Mouse (Mus musculus) adrenal gland, postnatal 25 days (tissue): ENCODE measurements at regions not wholly inside any gene's neighbourhood (a gene's known extent, or its start where the extent isn't known, plus 50 kb on each side); places are given as distances from the start of the nearest gene placed in this dataset.

ENCODE experiments used
- DNase-seq: peaks from one replicate; pipeline ENCODE4 v3.0.0; 2021; ENCODE audit warnings: mixed read lengths

DNA sequence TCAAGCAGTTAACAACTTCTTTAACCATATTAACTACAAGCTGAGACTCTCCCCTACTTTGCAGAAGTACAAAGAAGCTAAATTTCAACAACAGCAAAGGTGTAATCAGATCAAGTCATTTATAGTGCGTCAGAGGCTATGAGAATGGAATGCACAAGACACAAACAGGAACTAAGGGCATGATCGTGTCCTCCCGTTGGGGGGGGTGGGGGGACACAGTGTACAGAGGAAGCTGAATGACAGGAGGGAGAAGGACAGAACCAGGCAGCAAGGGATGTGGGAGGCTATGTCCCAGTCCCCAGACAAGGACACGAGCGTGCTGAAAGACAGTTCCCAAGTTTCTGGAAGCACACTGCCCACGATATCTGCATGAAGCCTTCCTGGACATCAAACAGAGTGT, 408.9 kb downstream of the Atp23 start:
- DNase-seq = no peak

DNA sequence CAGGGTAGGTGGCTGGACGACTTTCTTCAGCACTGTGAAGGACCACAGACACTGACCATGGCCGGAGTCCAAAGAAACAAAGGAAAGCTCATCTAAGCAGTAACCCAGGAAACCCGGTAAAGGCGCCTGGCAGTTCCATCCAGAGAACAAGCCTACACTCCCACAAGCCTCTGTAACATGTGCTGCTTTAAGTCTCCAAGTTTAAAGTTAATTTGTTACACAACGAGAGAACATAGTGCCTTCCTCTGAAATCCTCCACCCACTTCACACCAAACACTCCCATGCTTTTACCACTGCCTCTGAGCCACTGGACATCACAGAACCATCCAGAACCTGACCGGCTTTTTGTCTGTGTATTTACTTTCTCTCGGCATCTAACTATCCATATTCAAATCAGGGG, 416.0 kb downstream of the Atp23 start:
- no peak for DNase-seq

DNA sequence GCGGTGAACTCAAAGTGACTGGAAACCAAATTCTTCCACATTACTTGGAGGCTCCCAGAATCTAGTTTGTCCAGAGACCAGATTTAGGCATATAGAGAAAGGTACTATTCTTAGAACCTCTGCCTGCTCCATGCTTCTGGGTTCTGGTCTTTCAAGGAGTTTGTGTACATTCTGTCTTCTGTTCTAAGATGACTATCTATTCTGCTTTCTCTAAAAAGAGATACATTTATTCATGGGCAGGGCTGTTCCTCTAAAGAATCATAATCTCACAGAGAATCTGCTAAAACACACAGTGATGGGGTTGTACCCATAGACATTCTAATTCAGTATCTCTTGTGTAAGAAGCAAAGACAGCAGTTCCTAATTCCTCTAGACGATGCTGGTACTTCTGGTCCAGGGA, 417.7 kb downstream of the Atp23 start:
- DNase-seq = no peak

DNA sequence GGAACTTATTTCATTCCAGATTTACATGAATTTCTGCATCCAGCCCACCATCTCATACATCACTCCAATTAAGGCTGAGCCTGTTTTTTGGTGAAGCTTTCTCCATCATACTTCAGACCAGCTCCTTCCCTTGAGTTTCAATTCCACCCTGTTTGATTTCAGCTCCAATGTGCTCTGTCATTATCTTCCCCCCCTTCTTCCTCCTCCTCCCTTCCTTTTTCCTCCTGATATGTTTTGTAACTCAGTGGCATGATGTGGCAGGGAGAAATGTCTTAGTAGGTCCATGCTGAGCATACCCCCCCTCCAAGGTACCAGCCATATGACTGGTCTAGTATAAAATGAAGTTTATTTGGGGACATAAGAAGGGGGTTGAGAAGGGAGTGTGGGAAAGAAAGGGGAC, 420.8 kb downstream of the Atp23 start:
- no peak for DNase-seq

DNA sequence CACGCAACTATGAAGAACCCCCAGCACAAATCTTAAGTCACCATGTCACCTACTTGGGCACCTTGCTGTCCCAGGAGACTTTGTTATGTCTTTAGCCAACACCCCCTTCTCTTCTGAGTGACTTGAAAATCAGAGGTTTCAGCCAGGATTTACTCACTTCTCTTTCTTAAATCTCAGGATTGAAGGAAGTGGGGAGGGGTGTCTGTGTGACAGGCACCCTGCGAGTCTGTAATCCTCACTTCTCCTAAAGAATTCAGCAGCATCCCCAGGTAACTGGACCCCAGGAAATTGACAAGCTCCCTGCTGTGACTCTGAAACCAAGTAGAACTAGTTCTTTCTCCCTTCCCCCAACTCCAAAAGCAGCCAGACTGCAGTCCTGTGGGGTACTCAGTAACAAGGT, 421.4 kb downstream of the Atp23 start:
- no peak for DNase-seq

DNA sequence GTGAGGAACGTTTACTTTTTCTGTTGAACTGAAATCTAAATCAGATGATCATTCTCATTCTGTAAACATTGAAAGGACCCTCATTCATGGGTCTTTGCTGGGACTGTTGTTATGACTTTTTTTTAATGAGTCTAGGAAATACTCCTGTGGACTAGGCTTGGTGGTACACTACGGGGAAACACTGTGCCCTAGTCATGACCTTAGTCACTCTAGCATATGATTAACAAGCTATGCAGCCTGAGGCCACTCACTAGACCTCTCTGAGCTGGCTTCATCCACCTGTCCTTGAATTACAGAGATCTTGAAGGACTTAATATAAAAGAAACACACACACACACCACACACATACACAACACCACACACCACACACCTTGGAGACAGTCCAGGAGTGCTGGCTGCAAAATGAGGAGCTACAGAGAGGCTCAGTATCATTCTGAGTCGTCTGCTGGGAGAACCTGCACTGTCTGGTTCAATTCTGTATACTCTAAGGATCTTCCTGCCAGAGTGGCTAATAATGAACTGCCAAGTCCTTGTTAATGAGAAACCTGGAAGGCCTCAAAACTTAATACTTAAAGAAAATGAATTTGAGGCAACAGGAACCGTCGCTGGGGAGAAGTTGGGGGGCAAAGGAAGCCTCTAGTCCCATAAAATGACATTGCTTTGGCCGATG, 428.0 kb downstream of the Atp23 start:
- no peak for DNase-seq

DNA sequence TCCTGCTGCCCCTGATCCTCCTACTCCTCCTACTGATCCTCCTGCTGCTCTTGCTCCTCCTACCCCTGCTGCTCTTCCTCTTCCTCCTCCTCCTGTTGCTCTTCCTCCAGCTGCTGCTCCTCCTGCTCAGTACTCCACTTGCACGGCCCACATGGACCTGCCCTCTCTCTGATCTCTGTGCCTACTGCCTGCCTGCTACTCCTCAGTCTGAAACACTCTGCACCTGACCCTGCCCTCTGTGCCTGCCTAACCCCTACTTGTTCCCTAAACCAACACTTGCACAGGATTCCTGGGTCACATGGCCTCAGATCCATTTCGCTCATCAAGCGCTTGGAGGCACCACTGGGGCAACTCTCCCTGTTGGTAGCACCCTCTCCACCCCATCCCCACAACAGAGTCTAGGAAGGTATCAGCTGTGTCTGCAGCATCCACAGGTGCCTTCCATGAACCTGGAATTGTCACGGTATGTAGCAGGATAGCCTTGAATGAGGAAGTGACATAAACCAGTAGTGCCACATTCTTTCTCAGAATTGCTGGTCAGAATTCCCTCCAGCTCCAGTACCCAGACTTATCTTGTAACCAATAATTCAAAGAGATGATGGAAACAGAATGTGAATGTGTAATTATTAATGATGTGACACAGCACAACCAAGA, 430.2 kb downstream of the Atp23 start:
- DNase-seq = no peak

DNA sequence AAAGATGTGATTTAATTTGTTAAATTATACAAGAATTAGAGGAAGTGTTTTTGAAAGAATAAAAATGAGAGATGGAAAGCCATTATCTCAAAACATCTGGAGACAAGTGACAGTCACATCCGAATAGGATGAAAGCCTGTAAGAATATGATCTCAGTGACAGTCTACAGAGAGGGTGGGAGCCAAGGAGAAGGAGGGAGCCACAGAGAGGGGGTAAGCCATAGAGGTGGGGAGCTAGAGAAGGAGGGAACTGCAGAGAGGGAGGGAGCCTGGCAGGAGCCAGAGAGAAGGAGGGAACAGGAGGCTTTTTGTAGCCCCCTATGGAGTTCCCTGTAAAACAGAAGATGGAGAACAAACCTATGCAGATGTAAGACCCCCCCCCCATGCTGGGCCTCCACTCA, 438.4 kb downstream of the Atp23 start:
- DNase-seq = no peak

DNA sequence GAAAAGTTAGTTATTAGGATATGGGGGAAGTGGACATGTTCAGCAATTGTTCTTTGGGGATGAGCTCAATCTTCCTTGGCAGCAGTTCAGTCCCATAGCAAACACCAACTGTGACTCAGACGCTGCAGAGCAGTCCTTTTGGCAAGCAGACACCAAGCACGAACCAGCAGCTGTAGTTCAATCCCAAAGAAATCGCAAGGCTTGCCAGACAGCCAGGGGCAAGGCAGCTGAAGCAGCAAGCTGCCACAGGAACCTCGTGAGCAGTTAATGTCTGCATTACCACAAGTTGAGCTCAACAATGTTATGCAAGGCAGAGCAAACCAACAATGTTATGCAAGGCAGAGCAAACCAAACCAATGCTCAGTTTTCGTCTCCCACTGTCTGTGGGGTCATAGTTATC, 442.6 kb downstream of the Atp23 start:
- no peak for DNase-seq

DNA sequence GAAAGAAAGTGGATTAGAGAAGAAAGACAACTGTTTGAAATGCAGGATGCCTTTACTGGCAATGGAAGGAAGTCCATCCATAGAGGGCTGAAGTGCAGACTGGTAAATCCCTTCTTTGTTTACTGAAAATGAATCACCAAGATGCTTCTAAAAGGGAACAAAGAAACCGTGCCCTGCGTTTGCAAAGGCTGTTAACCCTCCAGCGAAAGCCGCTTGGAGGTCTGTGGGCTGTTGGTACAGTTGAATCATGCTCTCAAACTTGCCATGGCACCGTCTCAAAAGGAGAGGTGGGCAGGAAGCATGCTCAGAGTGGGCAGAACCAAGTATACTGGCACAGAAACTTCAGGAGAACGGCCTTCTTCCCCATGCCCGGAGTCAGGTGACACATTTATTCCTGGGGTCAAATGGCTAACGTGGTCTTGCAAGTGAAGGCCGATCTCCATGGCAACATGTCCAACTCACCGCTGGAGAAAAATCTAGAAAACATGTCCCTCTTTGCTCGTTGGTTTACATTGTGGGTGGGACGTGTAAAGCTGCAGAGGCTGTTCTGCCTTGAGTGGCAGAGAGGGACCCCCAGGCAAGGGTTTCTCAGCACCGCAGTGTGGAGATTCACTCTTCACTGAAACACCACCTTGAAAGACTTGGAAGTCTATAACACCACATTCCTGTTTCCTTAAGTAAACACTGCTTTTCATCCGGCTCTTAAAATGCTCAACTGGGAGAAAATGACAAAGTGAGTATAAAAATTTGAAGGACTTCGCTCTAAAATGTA, 448.2 kb downstream of the Atp23 start:
- DNase-seq = no peak

DNA sequence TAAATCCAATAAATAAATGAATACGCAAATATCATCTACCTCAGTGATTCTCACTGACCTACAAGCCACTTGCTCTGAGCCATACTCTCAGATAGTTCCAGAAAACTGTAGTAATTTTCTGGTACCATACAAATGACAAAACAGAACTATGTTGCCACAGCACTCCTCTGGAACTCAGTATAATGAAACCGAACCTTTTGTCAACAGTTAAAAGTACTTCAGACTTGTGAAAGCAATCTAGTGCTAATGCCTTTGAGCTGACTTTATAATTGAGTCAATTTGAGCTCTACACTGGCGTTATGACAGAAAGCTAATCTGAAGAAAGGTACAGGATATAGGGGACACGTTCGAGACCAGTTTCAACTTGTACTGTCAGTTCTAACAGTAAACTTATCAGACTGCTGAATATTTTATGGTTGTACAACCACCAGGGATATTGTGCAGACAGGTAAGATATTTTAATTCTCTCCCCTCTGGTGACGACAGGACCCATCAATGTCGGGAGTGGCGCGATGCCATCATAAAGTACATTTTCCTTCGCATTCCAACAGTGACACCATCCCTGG, 449.0 kb downstream of the Atp23 start:
- DNase-seq = no peak

DNA sequence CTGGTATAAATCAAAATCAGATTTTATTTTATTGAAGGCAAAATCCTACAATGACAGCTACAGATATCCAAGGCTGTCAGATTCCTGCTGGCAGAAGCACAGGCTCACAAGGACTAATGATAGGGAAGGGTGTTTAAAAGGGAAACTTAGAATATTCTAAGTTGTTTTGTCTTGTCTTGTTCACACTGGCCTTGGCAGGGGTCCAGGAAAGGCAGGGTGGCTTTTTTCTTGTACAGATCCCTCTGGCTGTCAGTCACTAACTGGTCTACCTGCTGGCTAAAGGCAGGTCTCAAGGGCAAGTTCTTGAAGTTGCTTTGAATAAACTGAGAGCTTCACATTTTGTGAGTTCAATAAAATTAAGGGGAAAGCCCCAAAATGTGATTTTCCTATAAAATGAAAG, 465.3 kb downstream of the Lrig3 start:
- DNase-seq = no peak

DNA sequence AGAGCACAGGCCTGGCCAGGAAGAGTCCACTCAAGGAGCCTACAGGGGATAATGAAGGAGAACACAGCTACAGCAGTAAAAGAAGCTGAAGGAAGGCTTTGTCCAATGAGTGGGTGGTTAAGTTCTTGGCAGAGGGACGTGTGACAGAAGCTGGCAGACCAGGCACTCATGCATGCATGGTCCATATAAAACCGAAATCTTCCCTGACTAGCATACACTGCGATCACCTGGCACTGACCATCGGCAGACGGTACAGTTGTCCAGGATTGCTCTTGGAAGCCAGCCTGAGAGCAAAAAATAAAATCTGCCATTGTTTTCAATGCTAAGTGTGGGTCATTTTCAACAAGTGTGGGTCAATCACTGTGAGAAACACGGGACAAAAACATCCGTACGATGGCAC, 464.4 kb downstream of the Lrig3 start:
- no peak for DNase-seq

DNA sequence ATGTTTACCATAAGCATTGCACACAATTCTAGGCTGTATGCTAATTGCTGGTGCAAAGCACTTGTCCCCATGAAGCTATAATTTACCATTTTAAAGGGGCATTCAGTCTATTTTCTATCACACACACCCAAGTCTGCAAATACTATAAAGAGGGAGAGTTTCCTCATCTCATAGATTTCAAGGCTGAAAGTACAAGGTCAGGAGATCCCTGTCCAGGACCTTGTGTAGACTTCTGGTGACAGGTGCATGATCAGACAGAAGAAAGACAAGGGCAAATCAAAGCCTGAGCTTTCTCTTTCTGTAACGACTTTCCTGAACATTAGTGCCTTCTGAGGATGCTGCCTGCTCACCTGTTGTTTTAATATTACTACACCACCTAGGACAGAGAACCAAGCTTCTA, 463.5 kb downstream of the Lrig3 start:
- no peak for DNase-seq

DNA sequence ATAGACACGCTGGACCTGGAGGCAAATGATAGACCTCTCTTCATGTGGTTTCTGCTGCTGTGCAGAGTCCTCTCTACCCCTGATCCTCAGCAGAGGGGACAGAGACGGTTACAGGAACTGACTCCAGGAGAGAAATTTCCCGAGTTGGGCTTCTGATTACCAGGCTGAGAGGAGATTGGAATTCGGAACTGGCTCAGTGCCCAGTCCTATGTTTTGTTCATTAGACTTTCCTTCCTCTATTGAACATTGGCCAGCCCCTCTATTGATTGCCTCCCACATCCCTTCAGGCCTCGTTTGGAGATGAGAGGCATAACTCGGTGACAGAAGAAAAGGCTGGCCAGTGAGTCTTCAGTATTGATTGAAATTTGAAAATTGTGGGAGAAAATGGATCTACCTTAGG, 456.1 kb downstream of the Lrig3 start:
- no peak for DNase-seq

DNA sequence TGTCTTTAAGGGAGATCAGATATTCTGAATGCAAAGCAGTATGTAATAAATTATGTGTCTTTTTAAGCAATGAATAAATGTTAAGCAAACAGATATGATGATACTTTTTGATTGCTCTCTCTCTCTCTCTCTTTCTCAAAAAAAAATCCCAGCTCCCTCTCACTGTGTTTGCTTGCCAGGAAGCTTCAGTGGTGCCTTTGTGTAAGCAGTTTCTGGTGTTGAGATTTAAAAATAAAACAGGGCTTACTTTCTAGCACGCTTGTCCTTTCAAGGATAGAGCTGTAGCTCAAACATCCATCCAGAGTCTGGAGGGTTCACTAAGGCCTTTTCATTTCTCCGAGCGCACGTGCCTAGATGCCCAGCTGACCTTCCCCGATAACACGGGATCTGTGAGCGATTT, 447.8 kb downstream of the Lrig3 start:
- no peak for DNase-seq

DNA sequence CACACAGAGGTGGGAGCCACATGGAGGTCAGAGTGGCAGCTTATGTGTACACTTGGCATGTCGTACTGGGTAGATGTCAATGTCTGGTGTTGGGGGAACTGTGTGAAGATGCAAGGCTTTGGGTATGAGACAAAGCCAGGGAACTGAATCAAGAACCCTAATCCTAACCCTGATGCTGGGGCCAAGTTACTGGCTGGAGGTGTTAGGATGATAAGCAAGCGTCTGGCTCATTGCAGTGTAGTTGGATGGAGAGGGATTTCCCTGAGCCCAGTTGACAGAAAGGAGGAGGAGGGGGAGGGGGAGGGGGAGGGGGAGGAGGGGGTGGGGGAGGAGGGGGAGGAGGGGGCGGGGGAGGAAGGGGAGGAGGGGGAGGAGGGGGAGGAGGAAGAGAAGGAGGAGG, 426.3 kb downstream of the Lrig3 start:
- DNase-seq = no peak

DNA sequence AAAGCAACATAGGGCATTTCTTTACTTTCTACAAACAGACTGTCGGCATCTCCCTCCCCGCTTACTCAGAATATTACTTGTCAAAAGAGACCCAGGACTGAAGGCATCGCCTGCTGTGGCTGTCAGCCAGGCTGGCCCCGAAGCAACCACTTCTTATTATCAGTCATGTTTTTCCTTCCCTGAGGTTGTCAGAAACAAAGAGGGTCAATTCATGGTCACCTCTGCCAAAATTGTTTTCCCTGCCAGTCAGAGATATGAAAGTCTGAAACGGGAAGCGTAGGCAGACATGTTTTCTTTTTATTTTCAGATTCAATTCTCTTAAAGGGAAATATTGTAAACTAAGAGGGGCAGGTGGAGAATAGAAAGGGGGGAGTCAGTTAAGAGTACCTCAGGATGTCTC, 425.8 kb downstream of the Lrig3 start:
- DNase-seq = no peak

DNA sequence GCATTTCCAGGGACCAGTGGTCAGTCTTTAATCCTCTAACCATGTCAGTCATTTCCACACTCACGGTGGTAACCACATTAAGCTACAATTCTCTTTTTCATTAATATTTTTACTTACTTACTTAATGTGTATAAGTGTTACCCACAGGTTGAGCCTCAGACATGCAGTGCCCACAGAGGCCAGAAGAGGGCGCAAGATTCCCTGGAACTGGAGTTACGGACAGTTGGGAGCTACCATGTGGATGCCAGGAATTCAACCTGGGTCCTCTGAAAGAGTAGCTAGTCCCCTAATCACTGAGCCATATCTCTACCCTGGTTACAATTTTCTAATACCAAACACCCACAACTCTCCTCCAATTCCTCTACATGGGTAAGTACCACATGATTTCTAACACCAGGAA, 420.5 kb downstream of the Lrig3 start:
- DNase-seq = no peak

DNA sequence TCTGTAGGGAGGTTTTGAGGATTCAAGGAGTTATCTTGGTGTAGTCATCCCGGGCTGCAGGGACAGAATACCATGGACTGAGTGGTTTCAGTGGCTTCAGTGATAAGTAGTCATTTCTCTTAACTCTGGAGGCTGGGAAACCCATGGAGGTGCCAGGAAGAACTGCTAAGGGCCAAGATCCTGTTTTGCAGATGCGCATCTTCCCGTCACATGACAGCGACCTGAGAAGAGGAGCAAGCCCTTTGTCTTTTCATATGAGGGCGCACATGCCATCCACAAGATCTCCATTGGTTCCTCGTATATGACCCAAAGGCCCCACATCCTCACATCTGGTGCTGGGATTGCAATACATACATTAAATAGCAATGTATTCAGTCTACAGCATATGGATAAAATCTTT, 419.7 kb downstream of the Lrig3 start:
- no peak for DNase-seq

DNA sequence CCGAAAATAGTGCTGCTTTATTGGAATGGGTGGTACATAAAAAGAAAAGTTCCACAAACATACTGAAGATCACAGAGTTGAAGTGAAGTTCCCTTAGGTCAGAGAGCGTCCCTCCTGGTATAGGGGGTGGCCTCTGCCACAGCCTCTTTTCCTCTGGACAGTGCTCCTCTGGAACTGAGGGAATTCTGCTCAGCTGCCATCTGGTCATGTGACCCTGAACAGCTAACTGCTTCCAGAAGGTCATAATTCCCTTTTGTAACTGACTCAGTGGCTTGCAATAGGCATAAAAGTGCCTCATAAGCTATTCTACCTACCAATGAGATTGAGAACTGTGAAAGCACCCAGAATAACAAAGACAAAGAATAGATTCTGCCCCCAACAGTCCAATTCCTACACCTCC, 414.4 kb downstream of the Lrig3 start:
- DNase-seq = no peak

DNA sequence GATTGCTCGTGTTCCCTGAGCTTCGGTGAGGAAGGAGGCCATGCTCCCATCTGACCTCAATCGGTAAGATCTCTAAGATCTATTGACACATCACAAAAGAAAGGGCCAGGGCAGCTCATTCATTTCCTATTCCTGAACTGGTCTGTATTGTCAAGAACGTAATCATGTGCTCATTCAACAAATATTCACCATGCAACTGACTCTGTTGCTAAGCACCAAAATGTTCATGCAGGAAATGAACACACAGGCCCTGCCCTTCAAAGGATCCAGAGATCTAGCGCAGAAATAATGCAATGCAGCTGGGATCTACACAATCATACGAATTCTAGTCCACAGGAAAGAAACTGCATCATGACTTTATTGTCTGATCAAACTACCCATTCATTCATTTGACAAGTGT, 413.3 kb downstream of the Lrig3 start:
- DNase-seq = no peak

DNA sequence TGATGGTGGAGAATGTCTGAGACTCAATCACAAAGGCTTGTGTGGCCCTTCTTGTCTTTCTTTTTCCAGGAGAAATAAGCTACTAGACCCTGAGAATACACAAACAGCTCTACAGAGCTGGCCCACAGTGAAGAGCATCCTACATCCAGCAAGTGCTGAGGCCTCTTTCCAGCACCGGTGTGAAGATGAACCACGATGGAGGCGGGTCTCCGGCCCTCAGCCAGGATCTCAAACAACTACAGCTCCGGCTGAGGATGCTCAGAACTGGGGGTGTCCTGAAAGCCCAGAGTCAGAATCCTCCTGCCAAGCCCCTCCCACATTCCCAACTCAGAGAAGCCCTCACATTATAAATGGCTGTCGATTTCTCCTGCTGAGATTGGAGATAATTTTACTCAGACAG, 407.9 kb downstream of the Lrig3 start:
- DNase-seq = no peak

DNA sequence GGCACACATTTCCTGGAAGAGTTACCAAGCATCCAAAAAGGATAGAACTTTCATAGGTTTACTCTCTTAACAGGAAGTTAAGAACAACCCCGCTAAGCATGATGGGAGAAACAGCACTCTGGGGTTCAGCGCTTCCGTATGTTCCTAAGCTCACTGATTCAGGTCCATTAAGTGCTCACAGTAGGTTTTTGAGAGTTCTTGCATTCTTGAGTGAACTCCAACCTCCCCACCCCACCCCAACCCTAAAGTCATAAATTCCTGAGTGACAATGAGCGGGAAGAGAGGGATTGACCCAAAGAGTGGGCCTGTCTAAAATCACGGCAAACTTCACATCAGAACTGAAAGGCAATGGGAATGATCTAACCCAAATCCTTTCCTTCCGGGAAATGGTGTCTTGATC, 405.9 kb downstream of the Lrig3 start:
- no peak for DNase-seq
